Mouse (Mus musculus) CD4-positive, CD25-positive, alpha-beta regulatory T cell, adult 4 months (primary cell): ENCODE results near the gene Tef. TPM values are rescaled to one million over a fixed set of nuclear protein-coding genes. Genes with fewer than 3 reads are reported as not detected.

ENCODE experiments used
- ATAC-seq: one replicate; pipeline ENCODE4 v1.8.0; 2017
- polyA plus RNA-seq, 2 experiments: library from polyadenylated mRNA; unstranded; fragments of 100-300 nt; shearing (Covaris generic); gene quantifications; one replicate each; pipeline ENCODE4 v1.2.1; 2017

Gene Tef
- polyA plus RNA-seq, 2 experiments from 2014 or later, result 10.2 to 13.9 TPM

- ATAC-seq, result no peak
Observed at GRCm38 (mm10) chr15:81851375-81851774, 49.2 kb downstream of the Tef start.

- no peak for ATAC-seq
Observed at GRCm38 (mm10) chr15:81852411-81853000, 50.3 kb downstream of the Tef start.

GRCm38 (mm10) chr15:81853081-81853480, 50.9 kb downstream of the Tef start:
- ATAC-seq, result no peak

- ATAC-seq, result peak; percentile 56
Observed at GRCm38 (mm10) chr15:81856030-81856790, 54.0 kb downstream of the Tef start.

GRCm38 (mm10) chr15:81856938-81857723, 54.9 kb downstream of the Tef start:
- no peak for ATAC-seq

- ATAC-seq, result no peak
Observed at GRCm38 (mm10) chr15:81857724-81858116, 55.5 kb downstream of the Tef start.

GRCm38 (mm10) chr15:81858138-81858516, 55.9 kb downstream of the Tef start:
- peak; percentile 25 for ATAC-seq

GRCm38 (mm10) chr15:81858517-81859329, 56.5 kb downstream of the Tef start, which contains the start of gene Tob2:
Gene Tob2, minus strand, starts transcription at chr15:81858796.
- ATAC-seq, result peak; percentile 13

- peak; percentile 75 for ATAC-seq
Observed at GRCm38 (mm10) chr15:81859330-81860255, 57.4 kb downstream of the Tef start.

- no peak for ATAC-seq
Observed at GRCm38 (mm10) chr15:81860471-81861135, 58.4 kb downstream of the Tef start.

GRCm38 (mm10) chr15:81864238-81864637, 62.0 kb downstream of the Tef start:
- ATAC-seq, result no peak

- no peak for ATAC-seq
Observed at GRCm38 (mm10) chr15:81869985-81870384, 67.8 kb downstream of the Tef start.

- ATAC-seq, result peak; percentile 88
Observed at GRCm38 (mm10) chr15:81871604-81872261, 69.5 kb downstream of the Tef start, which contains the start of gene Phf5a. Gene Phf5a, minus strand, starts transcription at chr15:81871911.

- peak; percentile 86 for ATAC-seq
Observed at GRCm38 (mm10) chr15:81872262-81873136, 70.3 kb downstream of the Tef start, which contains the start of gene Aco2. Gene Aco2, plus strand, starts transcription at chr15:81872309.

Other genes starting within 250 kb of the Tef start
- 10 to 100 TPM; 15.9 to 18.2 TPM for gene Ep300, start 217.1 kb upstream of the Tef start, polyA plus RNA-seq
- gene L3mbtl2, start 138.5 kb upstream of the Tef start, polyA plus RNA-seq, result 10 to 100 TPM; 23.6 to 44.0 TPM
- gene Chadl, start 105.1 kb upstream of the Tef start, polyA plus RNA-seq, result 1 to 10 TPM; 1.5 to 2.3 TPM
- 1 to 10 TPM; 5.4 to 7.3 TPM for gene Zc3h7b, start 57.4 kb upstream of the Tef start, polyA plus RNA-seq
- gene Rangap1, start 56.9 kb upstream of the Tef start, polyA plus RNA-seq, result 10 to 100 TPM; 43.0 to 54.0 TPM
- gene Tob2, start 56.4 kb downstream of the Tef start, polyA plus RNA-seq, result 10 to 100 TPM; 37.2 to 42.7 TPM
- 100 to 1,000 TPM in 1 of 2 experiments, 10 to 100 TPM in 1; 89.8 to 111 TPM for gene Phf5a, start 69.5 kb downstream of the Tef start, polyA plus RNA-seq
- gene Aco2, start 69.9 kb downstream of the Tef start, polyA plus RNA-seq, result 100 to 1,000 TPM in 1 of 2 experiments, 10 to 100 TPM in 1; 94.3 to 166 TPM
- 10 to 100 TPM; 22.0 to 26.3 TPM for gene Polr3h, start 123.8 kb downstream of the Tef start, polyA plus RNA-seq
- gene Csdc2, start 134.3 kb downstream of the Tef start, polyA plus RNA-seq, result not detected
- gene Pmm1, start 158.5 kb downstream of the Tef start, polyA plus RNA-seq, result 10 to 100 TPM; 11.4 to 14.4 TPM
- gene 1700029P11Rik, start 178.1 kb downstream of the Tef start, polyA plus RNA-seq, result not detected
- 10 to 100 TPM; 56.5 to 73.1 TPM for gene Xrcc6, start 185.4 kb downstream of the Tef start, polyA plus RNA-seq
- 10 to 100 TPM in 1 of 2 experiments, 1 to 10 TPM in 1; 7.8 to 10.2 TPM for gene Desi1, start 231.4 kb downstream of the Tef start, polyA plus RNA-seq
- 100 to 1,000 TPM; 175 to 178 TPM for gene Snu13, start 245.2 kb downstream of the Tef start, polyA plus RNA-seq